ENCODE assay signal across 22 mouse cellular contexts in genomic region chr4:99318211-99318610, GRCm38 (mm10). TPM values are rescaled to one million over a fixed set of nuclear protein-coding genes. Genes with fewer than 3 reads are reported as not detected.
DNase-seq lines count a peak whose midpoint lies in the region; ATAC-seq and TF ChIP-seq lines count a peak whose summit lies in the region.
"Had no signal": no experiment of that assay in that cellular context is flagged by ENCODE, and none has a peak within 500 bp of the region (broad histone marks: within the 10 kb centered on the region; RNA-seq: fewer than 3 reads in every experiment).

No protein-coding gene starts in this region.

- TF ChIP-seq CTCF in intestine, postnatal 0 days (IDR thresholded peaks at IDR 0.05; ENCODE audit: low read depth) = no peak

- H3K36me3 ChIP-seq in intestine, embryonic 16.5 days (ENCODE audit: control insufficient read depth, insufficient read depth, low read length) = no peaks in the 10 kb centered on the region
- no peaks in the 10 kb centered on the region for H3K36me3 ChIP-seq in intestine, postnatal 0 days (ENCODE audit: control insufficient read depth, insufficient read depth)
- H3K36me3 ChIP-seq in neural tube, embryonic 14.5 days (ENCODE audit: control insufficient read depth, insufficient read depth, low read length) = no peaks in the 10 kb centered on the region
- H3K36me3 ChIP-seq: heart, embryonic 15.5 days; neural tube, embryonic 12.5 days had no signal

- H3K4me1 ChIP-seq in intestine, embryonic 16.5 days (ENCODE audit: control insufficient read depth, insufficient read depth, low read length) = peaks cover 2% of the 10 kb centered on the region; the same call in 1 of the 2 replicates
- H3K4me1 ChIP-seq in intestine, postnatal 0 days (replicated peaks; ENCODE audit: control insufficient read depth, insufficient read depth, low read length) = no peaks in the 10 kb centered on the region
- no peaks in the 10 kb centered on the region for H3K4me1 ChIP-seq in neural tube, embryonic 14.5 days (ENCODE audit: control insufficient read depth, insufficient read depth, low read length)
- H3K4me1 ChIP-seq: heart, embryonic 15.5 days; neural tube, embryonic 12.5 days had no signal

- 33% methylated on average over 3 of the region's 3 CpGs for WGBS in intestine, embryonic 16.5 days
- 29% methylated on average over 3 of the region's 3 CpGs for WGBS in intestine, postnatal 0 days
- WGBS in neural tube, embryonic 14.5 days = 47% methylated on average over 3 of the region's 3 CpGs

- no peaks in the 10 kb centered on the region for H3K27me3 ChIP-seq in intestine, embryonic 16.5 days (replicated peaks; ENCODE audit: control insufficient read depth, insufficient read depth, low read length)
- no peaks in the 10 kb centered on the region for H3K27me3 ChIP-seq in intestine, postnatal 0 days (replicated peaks; ENCODE audit: control insufficient read depth, insufficient read depth, low read length)
- H3K27me3 ChIP-seq in neural tube, embryonic 14.5 days (ENCODE audit: control insufficient read depth, insufficient read depth, low read length) = no peaks in the 10 kb centered on the region
- H3K27me3 ChIP-seq: CH12.LX; heart, embryonic 15.5 days; neural tube, embryonic 12.5 days had no signal

- H3K4me2 ChIP-seq in intestine, embryonic 16.5 days (ENCODE audit: low read depth, low read length) = no peak overlapping the region
- H3K4me2 ChIP-seq in intestine, postnatal 0 days (replicated peaks; ENCODE audit: low read depth) = no peak overlapping the region
- H3K4me2 ChIP-seq in neural tube, embryonic 14.5 days (ENCODE audit: low read depth, low read length) = no peak overlapping the region
- H3K4me2 ChIP-seq: heart, embryonic 15.5 days; neural tube, embryonic 12.5 days had no signal

- no peak overlapping the region for H3K4me3 ChIP-seq in intestine, embryonic 16.5 days (ENCODE audit: low read length)
- H3K4me3 ChIP-seq in intestine, postnatal 0 days (ENCODE audit: low read depth, low read length) = no peak overlapping the region
- H3K4me3 ChIP-seq in neural tube, embryonic 14.5 days (ENCODE audit: low read depth, low read length) = no peak overlapping the region
- H3K4me3 ChIP-seq: erythroblast, embryonic 14.5 days; heart, embryonic 15.5 days; left cerebral cortex, adult 2 months; neural tube, embryonic 12.5 days had no signal

- DNase-seq in frontal cortex, postnatal 36 days (ENCODE audit: low spot score in 2 of 2) = no peak
- DNase-seq in kidney, postnatal 10 days = peak; percentile 28
- DNase-seq in retina, embryonic 14.5 days (ENCODE audit: low spot score) = no peak
- no peak for DNase-seq in left cerebral cortex, adult 9 months (ENCODE audit: low spot score in 2 of 2)
- DNase-seq: adrenal gland, adult 2 months; cerebellum, adult 18-20 months; liver; lung, adult 18-20 months; retina, postnatal 1 day; right cerebral cortex, postnatal 4 days had no signal

- no peaks in the 10 kb centered on the region for H3K9me3 ChIP-seq in intestine, embryonic 16.5 days (ENCODE audit: control insufficient read depth, low read length)
- H3K9me3 ChIP-seq in intestine, postnatal 0 days (ENCODE audit: control insufficient read depth) = no peaks in the 10 kb centered on the region
- no peaks in the 10 kb centered on the region for H3K9me3 ChIP-seq in neural tube, embryonic 14.5 days (ENCODE audit: control insufficient read depth, low read length)
- H3K9me3 ChIP-seq: heart, embryonic 15.5 days; neural tube, embryonic 12.5 days had no signal

- H3K9ac ChIP-seq in intestine, embryonic 16.5 days (ENCODE audit: low read depth, low read length) = no peak overlapping the region
- no peak overlapping the region for H3K9ac ChIP-seq in intestine, postnatal 0 days (ENCODE audit: low read depth, low read length)
- no peak overlapping the region for H3K9ac ChIP-seq in neural tube, embryonic 14.5 days (replicated peaks; ENCODE audit: low read depth, low read length)
- H3K9ac ChIP-seq: heart, embryonic 15.5 days; neural tube, embryonic 12.5 days had no signal

- peak; percentile 23; the same call in 1 of the 2 replicates for ATAC-seq in frontal cortex, adult (ENCODE audit: low TSS enrichment)
- 0 out of 2 replicates have a peak, but pooled peaks have one; percentile 23 for ATAC-seq in intestine, embryonic 16.5 days
- no peak for ATAC-seq in intestine, postnatal 0 days
- peak; percentile 41; the same call in 1 of the 2 replicates for ATAC-seq in neural tube, embryonic 14.5 days (ENCODE audit: low read depth)
- ATAC-seq: forebrain, embryonic 14.5 days; midbrain, embryonic 16.5 days had no signal

- no peak overlapping the region for H3K27ac ChIP-seq in intestine, embryonic 16.5 days (ENCODE audit: low read length)
- H3K27ac ChIP-seq in intestine, postnatal 0 days (ENCODE audit: low read depth, low read length) = no peak overlapping the region
- H3K27ac ChIP-seq in neural tube, embryonic 14.5 days (ENCODE audit: low read depth, low read length) = no peak overlapping the region
- H3K27ac ChIP-seq: heart, embryonic 15.5 days; left cerebral cortex, adult 2 months; neural tube, embryonic 12.5 days had no signal

RNA-seq across cellular contexts. Expression of gene Gm12689, which starts 22.5 kb away (rescaled TPM):
- 0.12 TPM in 1 of 2 replicates, not detected in the other for polyA plus RNA-seq in intestine, embryonic 16.5 days (2015; fragmentation: Nextera tagmentation; extraction: Ambion mirVana)
- 0.22 and 0.33 TPM in 2 replicates for polyA plus RNA-seq in intestine, postnatal 0 days (2015; fragmentation: Nextera tagmentation; extraction: Ambion mirVana)
- 0.24 and 0.52 TPM in 2 replicates for polyA plus RNA-seq in neural tube, embryonic 14.5 days (2014; fragmentation: Nextera tagmentation; extraction: Ambion mirVana)
- polyA plus RNA-seq: embryonic facial prominence, embryonic 11.5 days; erythroblast, embryonic 14.5 days; heart, embryonic 15.5 days had no signal
